Mouse (Mus musculus) limb, embryonic 10.5 days (tissue): ENCODE measurements around the gene Myl6. TPM values are rescaled to one million over a fixed set of nuclear protein-coding genes. Genes with fewer than 3 reads are reported as not detected.
A peak's percentile ranks its signal among the peaks of the same experiment; 100 is the strongest.
"Not testable (repeated sequence)": the region's sequence is repeated elsewhere in the genome, so short reads cannot be mapped to it uniquely, and the experiment has no call there.

ENCODE experiments used
- DNase-seq: peaks from one replicate; pipeline ENCODE4 v3.0.0-alpha.2; 2017; ENCODE audit warnings: low spot score
- H3K27ac ChIP-seq: fragments of 300-500 bp; sonication (generic); 2 replicates; pipeline ENCODE4 v1.5.1; 2016; ENCODE audit warnings: mild to moderate bottlenecking
- H3K27me3 ChIP-seq: fragments of 300-500 bp; sonication (generic); 2 replicates; pipeline ENCODE4 v1.6.1; 2016; ENCODE audit warnings: low read depth, mild to moderate bottlenecking; ENCODE audit not compliant: poor library complexity, severe bottlenecking
- H3K36me3 ChIP-seq: fragments of 300-500 bp; sonication (generic); 2 replicates; pipeline ENCODE4 v1.6.1; 2016; ENCODE audit warnings: mild to moderate bottlenecking, moderate library complexity
- H3K4me1 ChIP-seq: fragments of 300-500 bp; sonication (generic); 2 replicates; pipeline ENCODE4 v1.6.1; 2016
- H3K4me3 ChIP-seq: fragments of 300-500 bp; sonication (generic); 2 replicates; pipeline ENCODE4 v1.5.1; 2016; ENCODE audit warnings: mild to moderate bottlenecking, moderate library complexity
- H3K9me3 ChIP-seq: fragments of 300-500 bp; sonication (generic); replicated peaks from 2 replicates; pipeline ENCODE4 v1.6.1; 2016; ENCODE audit warnings: mild to moderate bottlenecking
- WGBS: fragments of 180-500 bp; shearing (Covaris S2); methylation state at CpG from one replicate; pipeline ENCODE4 v1.1.7; 2016; 5-methylcytosine and 5-hydroxymethylcytosine counted together
- polyA plus RNA-seq: library from polyadenylated mRNA; unstranded; fragments of >200 nt; fragmentation: Nextera tagmentation; extraction: Ambion mirVana; gene quantifications from 2 replicates; pipeline ENCODE4 v1.2.1, GENCODE M21; 2016

The Myl6 gene
- polyA plus RNA-seq, 1 experiment from 2014 or later, result 729 TPM

DNA sequence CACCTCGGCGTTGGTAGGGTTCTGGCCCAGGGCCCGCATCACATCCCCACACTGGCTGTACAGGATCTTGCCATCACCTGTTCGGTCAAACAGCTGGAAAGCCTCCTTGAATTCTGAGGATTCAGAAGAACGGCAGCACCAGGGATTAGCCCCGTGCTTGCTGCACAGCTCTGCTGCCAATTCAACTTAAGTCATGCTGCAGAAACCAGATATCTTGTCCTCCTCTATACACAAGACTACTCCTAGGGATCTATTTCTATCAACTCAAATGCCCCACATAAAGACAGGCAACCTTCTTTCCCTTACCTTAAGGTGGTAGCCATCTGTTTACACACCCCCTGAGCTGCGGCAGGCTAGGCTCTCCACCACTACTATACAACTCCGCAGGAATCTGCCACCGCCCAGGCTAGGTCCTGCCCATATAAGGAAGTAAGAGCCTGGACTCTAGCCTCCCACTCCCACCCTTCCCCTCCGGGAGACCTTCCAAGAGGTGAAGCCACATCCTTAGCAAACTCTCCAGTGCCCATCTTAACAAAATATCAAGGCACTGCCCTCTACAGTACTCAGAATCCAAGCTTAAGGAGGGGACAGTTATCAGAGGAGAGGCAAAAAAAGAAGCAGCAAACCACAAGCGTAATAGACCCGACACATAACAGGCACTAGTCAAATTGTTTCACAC, 1.2 kb downstream of the Myl6 start:
- DNase-seq, result peak; percentile 66
- 34% methylated on average over 12 of the region's 12 CpGs for WGBS
- peak overlapping the region; percentile 65 for H3K4me3 ChIP-seq
- H3K36me3 ChIP-seq, result peaks cover 47% of the 10 kb centered on the region
- H3K27ac ChIP-seq, result peak overlapping the region; percentile 90
- H3K27me3 ChIP-seq, result peaks cover 7% of the 10 kb centered on the region
- no peaks in the 10 kb centered on the region for H3K9me3 ChIP-seq
- peaks cover 41% of the 10 kb centered on the region for H3K4me1 ChIP-seq

DNA sequence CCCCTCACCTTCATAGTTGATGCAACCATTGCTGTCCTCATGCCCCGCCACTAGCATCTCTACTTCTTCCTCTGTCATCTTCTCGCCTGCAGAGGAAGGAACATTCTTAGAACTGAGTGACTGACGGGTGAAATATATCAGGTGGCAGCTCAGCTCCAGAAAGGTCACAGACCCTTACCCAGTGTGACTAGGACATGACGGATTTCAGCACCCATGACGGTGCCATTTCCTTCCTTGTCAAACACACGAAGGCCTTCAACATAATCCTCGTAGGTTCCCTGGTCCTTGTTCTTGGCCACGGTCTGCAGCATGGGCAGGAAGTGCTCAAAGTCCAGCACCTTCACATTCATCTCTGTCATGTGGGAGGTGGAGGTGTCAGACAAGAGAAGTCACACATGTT, 1.9 kb downstream of the Myl6 start:
- not testable (repeated sequence) for H3K9me3 ChIP-seq, H3K27ac ChIP-seq, H3K27me3 ChIP-seq, DNase-seq
- peaks cover 39% of the 10 kb centered on the region for H3K4me1 ChIP-seq
- peak overlapping the region; percentile 65 for H3K4me3 ChIP-seq
- H3K36me3 ChIP-seq, result peaks cover 54% of the 10 kb centered on the region
- 79% methylated on average over 8 of the region's 8 CpGs for WGBS

DNA sequence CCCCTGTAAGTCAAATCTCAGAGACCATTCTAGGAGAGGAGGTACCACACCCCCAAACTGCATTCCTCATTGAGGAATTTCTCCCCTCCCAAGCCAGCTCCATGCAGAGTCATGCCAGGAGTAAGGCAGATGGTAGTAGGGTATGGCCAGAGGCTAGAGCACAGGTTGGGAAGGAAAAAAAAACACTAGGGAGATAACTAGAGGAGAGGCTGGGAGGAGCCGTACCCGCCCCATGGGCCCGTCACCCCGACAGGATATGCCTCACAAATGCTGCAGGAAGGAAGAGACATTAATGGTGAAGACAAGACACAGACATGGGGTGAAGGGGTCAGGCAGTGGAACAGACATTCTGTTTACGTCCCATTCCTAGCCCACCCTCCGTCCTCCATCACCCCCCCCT, 2.5 kb downstream of the Myl6 start:
- Histone ChIP-seq H3K9me3 (no peaks in the 10 kb centered on the region), H3K36me3 (peaks cover 60% of the 10 kb centered on the region), H3K4me3 (peak overlapping the region; percentile 65), H3K27me3 (no peaks in the 10 kb centered on the region), H3K4me1 (peaks cover 34% of the 10 kb centered on the region), H3K27ac (no peak overlapping the region)
- WGBS, result 78% methylated on average over 6 of the region's 6 CpGs
- no peak for DNase-seq

DNA sequence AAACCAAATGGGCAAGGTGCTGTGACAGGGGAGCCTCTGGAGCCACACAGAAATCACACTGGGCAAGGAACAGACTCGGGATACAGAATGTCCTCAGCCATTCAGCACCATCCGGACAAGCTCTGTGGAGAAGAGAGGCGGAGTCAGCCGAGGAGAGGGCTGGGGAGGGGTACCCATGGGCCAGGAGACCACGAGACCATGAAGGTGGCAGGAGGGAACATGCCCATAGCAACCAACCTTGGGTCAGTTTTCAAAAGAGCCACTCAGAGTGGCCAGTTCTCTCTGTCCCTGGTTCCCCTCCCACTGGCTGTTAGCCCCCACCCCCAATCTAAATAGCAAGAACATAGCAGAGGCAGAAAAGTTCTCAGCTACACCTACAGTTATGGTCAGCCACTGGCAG, 3.0 kb downstream of the Myl6 start:
- Histone ChIP-seq H3K27me3 (no peaks in the 10 kb centered on the region), H3K4me3 (peak overlapping the region; percentile 65; the same call in 1 of the 2 replicates), H3K36me3 (peaks cover 66% of the 10 kb centered on the region), H3K4me1 (peaks cover 32% of the 10 kb centered on the region), H3K27ac (no peak overlapping the region), H3K9me3 (no peaks in the 10 kb centered on the region)
- DNase-seq, result no peak
- 70% methylated on average over 5 of the region's 5 CpGs for WGBS

GRCm38 (mm10) chr10:128490232-128490631, 3.7 kb downstream of the Myl6 start:
- H3K9me3 ChIP-seq, result no peaks in the 10 kb centered on the region
- H3K36me3 ChIP-seq, result peaks cover 72% of the 10 kb centered on the region
- DNase-seq, result no peak

GRCm38 (mm10) chr10:128489785-128490184, 4.2 kb downstream of the Myl6 start:
- 67% methylated on average over 4 of the region's 4 CpGs for WGBS
- no peak overlapping the region for H3K4me3 ChIP-seq
- DNase-seq, result no peak
- H3K27me3 ChIP-seq, result no peaks in the 10 kb centered on the region
- no peak overlapping the region for H3K27ac ChIP-seq
- no peaks in the 10 kb centered on the region for H3K9me3 ChIP-seq
- H3K36me3 ChIP-seq, result peaks cover 76% of the 10 kb centered on the region
- peaks cover 27% of the 10 kb centered on the region for H3K4me1 ChIP-seq

More at GRCm38 (mm10) chr10:128490232-128490631, 3.7 kb downstream of the Myl6 start:
- WGBS, result 72% methylated on average over 5 of the region's 5 CpGs
- H3K4me3 ChIP-seq, result no peak overlapping the region
- no peaks in the 10 kb centered on the region for H3K27me3 ChIP-seq
- H3K27ac ChIP-seq, result no peak overlapping the region
- H3K4me1 ChIP-seq, result peaks cover 32% of the 10 kb centered on the region

DNA sequence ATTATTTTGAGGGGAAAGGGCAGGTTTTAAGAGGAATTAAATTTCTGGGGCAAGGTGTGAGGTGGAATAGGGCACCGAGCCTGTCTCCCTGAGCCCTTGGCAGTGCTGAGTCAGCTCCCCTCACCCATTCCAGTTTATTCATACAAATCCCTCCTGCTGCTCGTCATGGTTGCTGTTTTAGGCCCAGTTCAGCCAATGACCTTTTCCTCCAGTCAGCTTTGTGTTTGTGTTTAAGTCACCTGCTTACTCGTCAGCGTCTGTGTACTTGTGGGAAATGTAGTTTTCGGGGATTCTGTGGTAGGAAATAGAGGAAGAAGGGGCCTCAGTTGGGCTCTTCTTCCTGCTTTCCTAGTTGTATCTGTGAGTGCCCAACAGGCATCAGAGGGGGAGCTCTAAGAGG, 4.6 kb downstream of the Myl6 start:
- Histone ChIP-seq H3K27ac (no peak overlapping the region), H3K4me3 (no peak overlapping the region)

GRCm38 (mm10) chr10:128488776-128489175, 5.2 kb downstream of the Myl6 start:
- Histone ChIP-seq H3K9me3 (no peaks in the 10 kb centered on the region), H3K27me3 (no peaks in the 10 kb centered on the region), H3K36me3 (peaks cover 86% of the 10 kb centered on the region), H3K4me1 (peaks cover 22% of the 10 kb centered on the region), H3K4me3 (no peak overlapping the region), H3K27ac (no peak overlapping the region)
- DNase-seq, result no peak
- WGBS, result 86% methylated on average over 4 of the region's 4 CpGs

More for the DNA sequence above, 4.6 kb downstream of the Myl6 start:
- 75% methylated on average over 5 of the region's 5 CpGs for WGBS
- Histone ChIP-seq H3K9me3 (no peaks in the 10 kb centered on the region), H3K36me3 (peaks cover 80% of the 10 kb centered on the region), H3K4me1 (peaks cover 23% of the 10 kb centered on the region), H3K27me3 (no peaks in the 10 kb centered on the region)
- DNase-seq, result no peak

DNA sequence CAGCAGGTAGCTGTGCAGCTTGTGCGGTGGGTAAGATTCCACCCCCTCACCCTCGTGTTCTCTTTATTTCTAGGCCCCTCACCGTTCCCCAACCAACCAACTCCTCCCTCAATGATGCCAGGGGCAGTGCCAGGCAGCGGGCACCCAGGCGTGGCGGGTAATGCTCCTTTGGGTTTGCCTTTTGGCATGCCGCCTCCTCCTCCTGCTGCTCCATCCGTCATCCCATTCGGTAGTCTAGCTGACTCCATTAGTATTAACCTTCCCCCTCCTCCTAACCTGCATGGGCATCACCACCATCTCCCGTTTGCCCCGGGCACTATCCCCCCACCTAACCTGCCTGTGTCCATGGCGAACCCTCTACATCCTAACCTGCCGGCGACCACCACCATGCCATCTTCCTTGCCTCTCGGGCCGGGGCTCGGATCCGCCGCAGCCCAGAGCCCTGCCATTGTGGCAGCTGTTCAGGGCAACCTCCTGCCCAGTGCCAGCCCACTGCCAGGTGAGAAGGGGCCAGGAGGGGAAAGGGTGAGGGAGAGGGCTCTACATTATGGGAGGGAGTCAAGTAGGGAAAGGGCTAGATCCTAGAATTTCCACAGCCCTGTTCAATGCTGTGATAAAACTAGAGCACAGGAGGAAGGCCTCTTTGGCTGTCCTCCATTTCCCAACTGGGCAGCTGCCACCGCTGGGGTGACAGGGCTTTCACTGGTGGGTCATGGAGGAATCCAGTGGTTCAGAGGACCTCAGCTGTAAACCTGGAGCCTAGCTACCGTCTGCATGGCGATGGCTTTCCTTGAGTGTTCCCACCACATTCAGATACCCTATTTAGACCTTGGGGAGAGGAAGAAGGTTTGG, 5.9 kb downstream of the Myl6 start:
- H3K4me3 ChIP-seq, result no peak overlapping the region
- 94% methylated on average over 22 of the region's 22 CpGs for WGBS
- H3K27ac ChIP-seq, result no peak overlapping the region
- no peaks in the 10 kb centered on the region for H3K27me3 ChIP-seq
- peaks cover 93% of the 10 kb centered on the region for H3K36me3 ChIP-seq
- H3K4me1 ChIP-seq, result peaks cover 22% of the 10 kb centered on the region
- no peak for DNase-seq
- H3K9me3 ChIP-seq, result no peaks in the 10 kb centered on the region

DNA sequence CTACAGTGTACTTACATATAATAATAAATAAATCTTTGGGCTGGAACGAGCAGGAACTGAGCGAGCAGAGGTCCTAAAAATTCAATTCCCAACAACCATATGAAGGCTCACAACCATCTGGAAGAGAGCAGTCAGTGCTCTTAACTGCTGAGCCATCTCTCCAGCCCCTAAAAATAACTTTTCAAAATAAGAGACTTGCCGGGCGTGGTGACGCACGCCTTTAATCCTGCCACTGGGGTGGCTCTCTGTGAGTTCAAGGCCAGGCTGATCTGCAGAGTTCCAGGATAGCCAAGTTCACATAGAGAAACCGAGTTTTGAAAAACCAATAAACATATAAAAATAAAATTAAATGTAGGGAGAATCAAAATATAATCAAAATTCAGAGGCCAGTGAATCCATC, 7.6 kb downstream of the Myl6 start:
- DNase-seq, result no peak
- peaks cover 99% of the 10 kb centered on the region for H3K36me3 ChIP-seq
- no peak overlapping the region for H3K4me3 ChIP-seq

DNA sequence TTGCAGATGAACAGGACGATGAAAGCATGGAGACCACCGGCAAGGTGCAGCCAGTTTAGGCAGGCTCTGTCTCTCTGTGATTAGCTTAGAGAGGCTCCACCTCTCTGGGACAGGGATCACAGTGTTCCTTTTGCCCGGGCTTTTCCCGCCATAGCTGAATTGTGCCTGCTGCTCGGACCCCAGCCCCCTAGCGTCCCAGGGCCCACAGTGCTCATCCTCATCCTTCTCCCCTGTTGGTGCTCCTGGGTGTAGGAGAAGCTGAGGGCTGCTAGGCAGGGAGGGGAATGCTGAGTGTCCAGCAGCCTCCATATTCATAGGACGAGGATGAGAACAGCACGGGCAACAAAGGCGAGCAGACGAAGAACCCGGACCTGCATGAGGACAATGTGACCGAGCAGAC, 19.6 kb downstream of the Myl6 start:
- no peak for DNase-seq
- Histone ChIP-seq H3K4me1 (no peaks in the 10 kb centered on the region), H3K9me3 (no peaks in the 10 kb centered on the region), H3K27me3 (no peaks in the 10 kb centered on the region), H3K4me3 (no peak overlapping the region), H3K27ac (no peak overlapping the region), H3K36me3 (peaks cover 99% of the 10 kb centered on the region)
- 86% methylated on average over 12 of the region's 12 CpGs for WGBS

More for the DNA sequence above, 7.6 kb downstream of the Myl6 start:
- Histone ChIP-seq H3K4me1 (peaks cover 6% of the 10 kb centered on the region), H3K27me3 (no peaks in the 10 kb centered on the region), H3K27ac (no peak overlapping the region), H3K9me3 (no peaks in the 10 kb centered on the region)
- 97% methylated on average over 7 of the region's 7 CpGs for whole genome bisulfite sequencing

- Histone ChIP-seq H3K4me1 (peaks cover 14% of the 10 kb centered on the region), H3K9me3 (no peaks in the 10 kb centered on the region), H3K27ac (peak overlapping the region; percentile 99), H3K4me3 (peak overlapping the region; percentile 95), H3K36me3 (peaks cover 46% of the 10 kb centered on the region), H3K27me3 (peaks cover 5% of the 10 kb centered on the region; the same call in 1 of the 2 replicates)
- DNase-seq, result no peak
- 1% methylated on average over 5 of the region's 5 CpGs for WGBS
These were observed 33.7 kb downstream of the Myl6 start for GRCm38 (mm10) chr10:128460270-128460630.
